Mouse (Mus musculus): ENCODE results near the gene Dpf2. TPM values are rescaled to one million over a fixed set of nuclear protein-coding genes. Genes with fewer than 3 reads are reported as not detected.

Dpf2 gene
- polyA plus RNA-seq, 1 experiment from 2014 or later: 171 TPM

GRCm38 (mm10) chr19:5929634-5930596 is 17.1 kb upstream of the Dpf2 start:
- ATAC-seq (ENCODE audit: low FRiP score, low read depth): no peak
- H3K4me1 ChIP-seq: peaks cover 5% of the 10 kb centered on the region; the same call in 1 of the 2 replicates
- no peaks in the 10 kb centered on the region for H3K36me3 ChIP-seq
- H3K9me3 ChIP-seq: no peaks in the 10 kb centered on the region
- H3K27me3 ChIP-seq: peaks cover 16% of the 10 kb centered on the region
- WGBS: 77% methylated on average over 14 of the region's 14 CpGs
- H3K27ac ChIP-seq (replicated peaks): 0 out of 2 replicates have a peak overlapping the region, but pooled peaks have one; percentile 6
- H3K9ac ChIP-seq (replicated peaks): no peak overlapping the region
- H3K4me2 ChIP-seq (replicated peaks): no peak overlapping the region
- H3K4me3 ChIP-seq: no peak overlapping the region

DNA sequence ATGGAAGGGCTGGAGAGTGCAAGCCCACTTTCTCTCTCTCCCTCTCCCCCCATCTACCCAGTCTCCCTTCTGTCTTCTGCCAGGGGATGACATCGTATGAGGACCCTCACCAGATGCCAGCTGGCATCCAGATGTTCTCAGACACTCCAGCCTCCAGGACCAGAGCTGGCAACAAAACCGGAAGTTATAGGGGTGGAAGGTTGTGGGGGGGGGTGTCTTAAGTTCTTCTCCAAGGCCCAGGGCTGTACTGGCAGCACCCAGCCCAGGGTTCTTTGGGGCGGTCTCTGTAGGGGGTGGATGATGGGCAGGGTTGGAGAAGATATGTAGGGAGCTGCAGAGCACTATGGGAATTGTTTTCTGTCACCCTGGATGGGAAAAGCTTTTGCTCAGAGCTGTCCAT is 15.7 kb upstream of the Dpf2 start:
- no peaks in the 10 kb centered on the region for H3K9me3 ChIP-seq
- no peak for ATAC-seq (ENCODE audit: low FRiP score, low read depth)
- H3K9ac ChIP-seq (replicated peaks): no peak overlapping the region
- no peak overlapping the region for H3K27ac ChIP-seq (replicated peaks)
- no peaks in the 10 kb centered on the region for H3K36me3 ChIP-seq
- peaks cover 17% of the 10 kb centered on the region for H3K4me1 ChIP-seq
- 79% methylated on average over 3 of the region's 3 CpGs for WGBS
- H3K27me3 ChIP-seq: peaks cover 17% of the 10 kb centered on the region
- H3K4me2 ChIP-seq (replicated peaks): no peak overlapping the region
- H3K4me3 ChIP-seq: no peak overlapping the region

- no peak for ATAC-seq (ENCODE audit: low FRiP score, low read depth)
- WGBS: 82% methylated on average over 6 of the region's 6 CpGs
- H3K4me3 ChIP-seq: no peak overlapping the region
Observed at GRCm38 (mm10) chr19:5928104-5928503, 15.3 kb upstream of the Dpf2 start.

GRCm38 (mm10) chr19:5927532-5927931 is 14.7 kb upstream of the Dpf2 start:
- H3K27me3 ChIP-seq: peaks cover 17% of the 10 kb centered on the region
- H3K9me3 ChIP-seq: no peaks in the 10 kb centered on the region
- whole genome bisulfite sequencing: 77% methylated on average over 8 of the region's 8 CpGs
- H3K4me3 ChIP-seq: no peak overlapping the region
- no peak overlapping the region for H3K27ac ChIP-seq (replicated peaks)
- H3K4me1 ChIP-seq: peaks cover 17% of the 10 kb centered on the region
- H3K4me2 ChIP-seq (replicated peaks): no peak overlapping the region
- ATAC-seq (ENCODE audit: low FRiP score, low read depth): no peak
- no peak overlapping the region for H3K9ac ChIP-seq (replicated peaks)
- H3K36me3 ChIP-seq: no peaks in the 10 kb centered on the region

More at GRCm38 (mm10) chr19:5928104-5928503, 15.3 kb upstream of the Dpf2 start:
- Histone ChIP-seq H3K9ac (replicated peaks) (no peak overlapping the region), H3K27ac (replicated peaks) (no peak overlapping the region), H3K4me1 (peaks cover 17% of the 10 kb centered on the region), H3K4me2 (replicated peaks) (no peak overlapping the region), H3K36me3 (no peaks in the 10 kb centered on the region), H3K9me3 (no peaks in the 10 kb centered on the region), H3K27me3 (peaks cover 17% of the 10 kb centered on the region)

DNA sequence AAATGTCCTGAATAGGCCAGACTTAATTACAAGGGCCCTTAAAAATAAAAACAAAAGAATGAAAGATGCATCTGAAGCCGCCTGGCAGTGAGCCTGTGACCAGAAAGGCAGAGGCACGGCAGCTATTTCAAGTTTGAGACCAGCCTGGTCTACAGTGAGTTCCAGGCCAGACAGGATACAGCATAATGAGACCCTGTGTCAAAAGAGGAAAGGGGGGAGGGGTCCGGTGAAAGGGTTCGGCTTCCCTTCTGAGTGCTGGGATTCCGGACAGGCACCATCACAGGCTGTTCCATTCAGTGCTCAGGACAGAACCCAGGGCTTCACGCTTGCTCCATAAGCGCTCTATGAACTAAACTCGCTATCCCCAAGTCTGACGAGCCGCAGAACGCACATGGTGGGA is 14.2 kb upstream of the Dpf2 start:
- Histone ChIP-seq H3K4me1 (peaks cover 17% of the 10 kb centered on the region), H3K27me3 (peaks cover 17% of the 10 kb centered on the region), H3K9ac (replicated peaks) (no peak overlapping the region), H3K4me2 (replicated peaks) (no peak overlapping the region), H3K36me3 (no peaks in the 10 kb centered on the region), H3K9me3 (no peaks in the 10 kb centered on the region), H3K27ac (replicated peaks) (no peak overlapping the region), H3K4me3 (no peak overlapping the region)
- 80% methylated on average over 11 of the region's 11 CpGs for WGBS
- ATAC-seq (ENCODE audit: low FRiP score, low read depth): no peak

- Histone ChIP-seq H3K4me1 (peaks cover 21% of the 10 kb centered on the region), H3K9ac (replicated peaks) (peak overlapping the region; percentile 58), H3K36me3 (no peaks in the 10 kb centered on the region), H3K27ac (replicated peaks) (no peak overlapping the region), H3K4me2 (replicated peaks) (peak overlapping the region; percentile 95), H3K9me3 (no peaks in the 10 kb centered on the region), H3K4me3 (peak overlapping the region; percentile 57), H3K27me3 (peaks cover 17% of the 10 kb centered on the region)
- no peak for ATAC-seq (ENCODE audit: low FRiP score, low read depth)
- 27% methylated on average over 11 of the region's 11 CpGs for WGBS
Observed at GRCm38 (mm10) chr19:5925311-5925855, 12.6 kb upstream of the Dpf2 start.

GRCm38 (mm10) chr19:5924713-5925093 is 11.9 kb upstream of the Dpf2 start, which contains the start of gene Cdc42ep2:
Cdc42ep2 (minus strand) TSS chr19:5924816.
- peak within 1 kb of the TSS; percentile 95 for H3K4me2 ChIP-seq (replicated peaks)
- peak within 1 kb of the TSS; percentile 58 for H3K9ac ChIP-seq (replicated peaks)
- ATAC-seq (ENCODE audit: low FRiP score, low read depth): peak; percentile 93
- H3K27ac ChIP-seq (replicated peaks): peak within 1 kb of the TSS; percentile 39
- no peaks in the 10 kb centered on the region for H3K9me3 ChIP-seq
- peaks cover 19% of the 10 kb centered on the region for H3K4me1 ChIP-seq
- peak within 1 kb of the TSS; percentile 57 for H3K4me3 ChIP-seq
- H3K27me3 ChIP-seq: peaks cover 17% of the 10 kb centered on the region
- 1% methylated on average over 18 of the region's 18 CpGs for WGBS
- H3K36me3 ChIP-seq: no peaks in the 10 kb centered on the region

DNA sequence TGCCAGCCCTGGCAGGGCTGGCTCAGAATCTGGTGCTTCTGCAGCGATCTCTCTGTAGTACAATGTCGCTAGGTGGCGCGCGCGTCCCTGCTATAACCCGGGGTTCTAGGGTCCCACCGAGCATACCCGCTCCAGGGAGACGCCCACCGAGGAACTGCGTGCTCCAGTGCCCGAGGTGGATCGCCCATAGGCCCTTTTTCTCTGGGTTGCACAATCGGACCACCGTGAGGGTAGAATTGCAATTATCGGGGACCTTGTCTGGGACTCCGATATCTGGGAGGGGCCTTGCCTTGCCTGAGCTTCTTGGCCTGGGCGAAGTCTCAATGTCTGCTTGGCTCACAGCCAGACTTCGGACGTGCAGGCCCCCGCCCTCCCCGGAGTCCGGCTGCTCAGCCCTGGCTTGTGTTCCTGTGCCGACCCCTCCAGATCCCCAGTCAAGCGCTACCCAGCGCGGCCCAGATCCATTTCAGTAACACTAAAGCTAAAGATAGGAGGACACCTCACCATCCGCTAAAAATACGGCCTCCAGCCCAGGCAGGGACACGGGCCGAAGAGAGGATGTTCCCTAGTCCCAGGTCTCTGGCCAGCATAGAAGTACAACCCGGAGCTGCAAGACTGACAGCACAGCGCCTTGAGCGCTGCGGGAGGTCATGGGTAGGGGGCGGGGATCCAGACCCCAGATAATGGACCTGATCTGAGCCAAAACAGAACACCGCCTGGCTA is 11.3 kb upstream of the Dpf2 start:
- Histone ChIP-seq H3K9ac (replicated peaks) (peak overlapping the region; percentile 58), H3K27me3 (peaks cover 17% of the 10 kb centered on the region)
- WGBS: under 1% methylated on average over 38 of the region's 38 CpGs

DNA sequence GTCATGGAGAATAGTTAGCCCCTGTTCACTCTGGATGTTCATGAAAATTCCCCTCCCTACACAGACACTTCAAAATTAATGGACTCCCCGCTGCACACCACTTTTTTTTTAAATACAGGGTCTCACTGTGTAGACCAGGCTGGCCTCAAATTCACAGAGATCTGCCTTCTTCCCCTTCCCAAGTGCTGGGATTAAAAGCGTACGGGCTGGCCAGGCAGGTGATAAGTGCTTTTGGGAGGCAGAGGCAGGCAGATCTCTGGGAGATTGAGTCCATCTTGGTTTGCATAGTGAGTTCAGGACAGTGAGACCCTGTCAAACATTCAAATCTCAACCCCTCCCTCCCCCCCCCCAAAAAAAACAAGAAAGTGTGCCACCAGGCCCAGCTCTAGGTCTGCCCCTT is 10.2 kb upstream of the Dpf2 start:
- Histone ChIP-seq H3K4me3 (no peak overlapping the region), H3K4me1 (peaks cover 19% of the 10 kb centered on the region), H3K4me2 (replicated peaks) (no peak overlapping the region), H3K27me3 (peaks cover 17% of the 10 kb centered on the region), H3K9me3 (no peaks in the 10 kb centered on the region), H3K36me3 (no peaks in the 10 kb centered on the region), H3K27ac (replicated peaks) (no peak overlapping the region), H3K9ac (replicated peaks) (no peak overlapping the region)
- no peak for ATAC-seq (ENCODE audit: low FRiP score, low read depth)
- WGBS: 93% methylated on average over 3 of the region's 3 CpGs

More for the DNA sequence above, 11.3 kb upstream of the Dpf2 start:
- Histone ChIP-seq H3K27ac (replicated peaks) (peak overlapping the region; percentile 39), H3K36me3 (no peaks in the 10 kb centered on the region), H3K4me3 (peak overlapping the region; percentile 57), H3K9me3 (no peaks in the 10 kb centered on the region), H3K4me2 (replicated peaks) (peak overlapping the region; percentile 95), H3K4me1 (peaks cover 19% of the 10 kb centered on the region)
- peak; percentile 72 for ATAC-seq (ENCODE audit: low FRiP score, low read depth)

DNA sequence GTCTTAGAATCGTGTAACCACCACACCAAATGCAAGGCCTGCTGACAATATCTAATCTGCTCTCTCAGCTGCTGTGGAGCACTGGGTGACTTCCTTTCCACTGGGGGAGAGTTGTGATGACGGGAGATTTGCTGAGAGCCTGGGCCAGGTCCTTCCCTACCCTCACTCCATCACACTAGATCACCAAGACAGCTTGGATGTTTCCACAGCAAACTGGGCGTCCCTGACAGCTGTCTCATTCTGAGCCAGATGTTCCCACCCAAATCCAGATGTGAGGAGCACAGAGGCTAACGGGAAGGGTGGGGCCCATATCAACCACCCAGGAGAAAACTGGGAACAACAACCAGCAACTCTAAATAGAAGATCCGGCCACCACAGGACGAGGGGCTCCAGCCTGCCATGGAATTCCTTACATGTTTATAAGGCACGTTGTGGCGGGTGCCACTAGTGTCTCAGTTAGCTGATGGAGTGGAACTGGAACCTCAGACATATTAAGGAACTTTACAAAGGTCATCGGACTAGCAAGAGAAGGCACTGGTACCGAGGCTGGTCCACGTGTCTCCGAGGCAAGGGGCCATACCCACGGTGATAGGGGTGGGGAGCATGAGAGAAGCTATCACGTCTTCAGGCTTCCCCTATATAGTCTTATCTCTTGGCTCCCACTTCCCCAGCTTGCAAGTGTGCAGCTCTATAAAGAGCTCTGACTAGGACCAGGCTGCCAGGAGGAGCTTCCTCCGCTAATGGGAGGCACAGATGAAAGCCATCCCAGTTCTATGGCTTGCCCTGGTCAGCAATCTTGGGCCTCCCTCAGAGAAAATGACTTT is 9.5 kb upstream of the Dpf2 start:
- WGBS: 77% methylated on average over 15 of the region's 15 CpGs
- ATAC-seq (ENCODE audit: low FRiP score, low read depth): no peak
- H3K4me3 ChIP-seq: no peak overlapping the region
- no peaks in the 10 kb centered on the region for H3K9me3 ChIP-seq
- no peak overlapping the region for H3K4me2 ChIP-seq (replicated peaks)
- H3K9ac ChIP-seq (replicated peaks): no peak overlapping the region; the same call in 1 of the 2 replicates
- peaks cover 17% of the 10 kb centered on the region for H3K27me3 ChIP-seq
- H3K36me3 ChIP-seq: peaks cover 2% of the 10 kb centered on the region; the same call in 1 of the 2 replicates
- peaks cover 19% of the 10 kb centered on the region for H3K4me1 ChIP-seq
- no peak overlapping the region for H3K27ac ChIP-seq (replicated peaks)

DNA sequence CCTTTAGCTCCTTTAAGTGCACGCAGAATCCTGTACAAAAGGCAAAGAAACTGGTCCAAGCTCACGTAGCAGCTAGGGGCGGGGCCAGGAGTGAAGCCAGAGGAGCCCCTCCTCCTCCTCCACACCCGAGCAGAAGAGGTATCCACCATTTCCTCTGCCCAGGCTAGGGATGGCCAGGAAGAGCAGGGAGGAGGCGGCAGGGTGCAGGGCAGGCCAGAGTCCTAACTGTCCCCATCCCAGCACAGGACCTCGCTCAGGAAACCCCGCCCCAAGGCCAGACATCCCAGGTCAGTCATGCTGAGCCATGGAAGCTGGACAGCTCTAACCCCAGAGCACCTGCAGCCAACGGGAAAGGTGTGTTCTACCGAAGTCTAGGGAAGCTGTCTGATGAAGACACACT is 8.9 kb upstream of the Dpf2 start:
- no peak for ATAC-seq (ENCODE audit: low FRiP score, low read depth)

More for the DNA sequence above, 8.9 kb upstream of the Dpf2 start:
- Histone ChIP-seq H3K4me2 (replicated peaks) (no peak overlapping the region; the same call in 1 of the 2 replicates), H3K9me3 (no peaks in the 10 kb centered on the region), H3K36me3 (peaks cover 6% of the 10 kb centered on the region; the same call in 1 of the 2 replicates), H3K9ac (replicated peaks) (no peak overlapping the region; the same call in 1 of the 2 replicates), H3K4me1 (peaks cover 19% of the 10 kb centered on the region), H3K27me3 (peaks cover 17% of the 10 kb centered on the region), H3K4me3 (no peak overlapping the region), H3K27ac (replicated peaks) (no peak overlapping the region)
- WGBS: 15% methylated on average over 9 of the region's 9 CpGs
